Mouse (Mus musculus): ENCODE measurements at regions not wholly inside any gene's neighbourhood (a gene's known extent, or its start where the extent isn't known, plus 50 kb on each side); places are given as distances from the start of the nearest gene placed in this dataset.

GRCm38 (mm10) chr4:31455466-31455865, 508.4 kb upstream of the Map3k7 start:
- no peaks in the 10 kb centered on the region for H3K36me3 ChIP-seq (ENCODE audit: control insufficient read depth, insufficient read depth, low read length)
- H3K27me3 ChIP-seq (ENCODE audit: control insufficient read depth, insufficient read depth, low read length) = no peaks in the 10 kb centered on the region
- no peak for DNase-seq (ENCODE audit: low spot score)
- H3K4me3 ChIP-seq (replicated peaks; ENCODE audit: low read length) = no peak overlapping the region
- H3K9ac ChIP-seq (ENCODE audit: low read depth, low read length, severe bottlenecking) = no peak overlapping the region
- H3K4me1 ChIP-seq (ENCODE audit: control insufficient read depth, insufficient read depth, low read length) = no peaks in the 10 kb centered on the region
- ATAC-seq (ENCODE audit: low FRiP score, low read depth) = no peak
- no peak overlapping the region for H3K27ac ChIP-seq (replicated peaks; ENCODE audit: low read depth, low read length)
- no peak overlapping the region for H3K4me2 ChIP-seq (replicated peaks; ENCODE audit: low read depth, low read length, severe bottlenecking)
- H3K9me3 ChIP-seq (ENCODE audit: control insufficient read depth, low read length) = no peaks in the 10 kb centered on the region
- TF ChIP-seq POLR2A (IDR thresholded peaks at IDR 0.05; ENCODE audit: borderline replicate concordance, extremely low read depth, insufficient read depth, insufficient read length) = no peak
- WGBS = 72% methylated on average over 4 of the region's 4 CpGs

DNA sequence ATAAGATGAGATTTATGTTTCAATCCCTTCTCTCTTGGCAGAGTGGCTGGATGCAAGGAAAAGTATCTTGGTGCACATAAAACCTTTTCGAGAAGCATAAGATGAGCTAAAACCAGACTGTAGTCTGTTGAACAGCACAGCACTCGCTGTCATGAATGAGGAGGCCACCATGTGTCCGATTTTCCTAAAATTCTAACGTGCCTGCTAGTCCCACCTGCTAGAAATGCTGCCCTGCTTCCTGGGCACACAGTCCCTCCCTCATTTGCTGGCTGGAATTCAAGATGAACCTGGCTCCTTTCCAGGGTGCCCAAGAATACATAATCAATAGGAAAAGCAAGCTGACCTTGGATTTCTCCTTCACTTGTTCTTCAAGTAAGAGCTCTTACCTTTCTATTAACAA, 501.4 kb upstream of the Map3k7 start:
- no peaks in the 10 kb centered on the region for H3K27me3 ChIP-seq (ENCODE audit: control insufficient read depth, insufficient read depth, low read length)
- no peak overlapping the region for H3K4me3 ChIP-seq (replicated peaks; ENCODE audit: low read length)
- no peaks in the 10 kb centered on the region for H3K4me1 ChIP-seq (ENCODE audit: control insufficient read depth, insufficient read depth, low read length)
- TF ChIP-seq POLR2A (IDR thresholded peaks at IDR 0.05; ENCODE audit: borderline replicate concordance, extremely low read depth, insufficient read depth, insufficient read length) = no peak
- no peak overlapping the region for H3K27ac ChIP-seq (replicated peaks; ENCODE audit: low read depth, low read length)
- 69% methylated on average over 4 of the region's 4 CpGs for WGBS
- H3K9ac ChIP-seq (ENCODE audit: low read depth, low read length, severe bottlenecking) = no peak overlapping the region
- no peak overlapping the region for H3K4me2 ChIP-seq (replicated peaks; ENCODE audit: low read depth, low read length, severe bottlenecking)
- no peaks in the 10 kb centered on the region for H3K9me3 ChIP-seq (ENCODE audit: control insufficient read depth, low read length)
- ATAC-seq (ENCODE audit: low FRiP score, low read depth) = no peak
- no peak for DNase-seq (ENCODE audit: low spot score)
- no peaks in the 10 kb centered on the region for H3K36me3 ChIP-seq (ENCODE audit: control insufficient read depth, insufficient read depth, low read length)

DNA sequence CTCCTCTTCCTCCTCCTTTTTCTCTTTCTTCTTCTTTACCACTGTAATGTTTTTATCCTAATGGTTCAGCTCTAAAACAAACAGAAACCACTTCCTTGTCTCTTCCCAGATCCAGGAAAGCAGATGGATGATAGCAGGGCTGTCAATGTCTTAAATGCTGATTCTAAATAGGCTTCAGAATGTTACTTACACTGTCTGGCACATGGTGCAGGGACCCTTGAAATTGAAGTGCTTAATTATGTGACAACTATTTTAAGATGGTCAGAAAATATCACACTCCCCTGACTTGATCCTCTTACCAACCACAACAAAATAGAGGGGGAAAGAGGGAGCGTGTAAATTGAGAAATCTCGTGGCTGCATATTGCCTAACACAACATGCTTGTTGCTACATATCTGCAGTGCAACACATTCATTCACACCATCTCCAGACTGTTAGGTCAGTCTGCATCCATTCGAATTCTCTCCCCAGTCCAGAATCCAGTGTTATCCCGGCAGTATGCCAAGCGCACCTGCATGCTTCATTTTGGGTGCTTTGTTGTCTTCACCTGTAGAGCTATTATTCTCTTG, 500.7 kb upstream of the Map3k7 start:
- TF ChIP-seq POLR2A (IDR thresholded peaks at IDR 0.05; ENCODE audit: borderline replicate concordance, extremely low read depth, insufficient read depth, insufficient read length) = no peak
- no peak overlapping the region for H3K27ac ChIP-seq (replicated peaks; ENCODE audit: low read depth, low read length)
- H3K4me1 ChIP-seq (ENCODE audit: control insufficient read depth, insufficient read depth, low read length) = no peaks in the 10 kb centered on the region
- DNase-seq (ENCODE audit: low spot score) = no peak
- H3K9ac ChIP-seq (ENCODE audit: low read depth, low read length, severe bottlenecking) = no peak overlapping the region
- 87% methylated on average over 5 of the region's 5 CpGs for WGBS
- ATAC-seq (ENCODE audit: low FRiP score, low read depth) = no peak
- H3K36me3 ChIP-seq (ENCODE audit: control insufficient read depth, insufficient read depth, low read length) = no peaks in the 10 kb centered on the region
- no peaks in the 10 kb centered on the region for H3K9me3 ChIP-seq (ENCODE audit: control insufficient read depth, low read length)
- no peaks in the 10 kb centered on the region for H3K27me3 ChIP-seq (ENCODE audit: control insufficient read depth, insufficient read depth, low read length)
- no peak overlapping the region for H3K4me3 ChIP-seq (replicated peaks; ENCODE audit: low read length)
- H3K4me2 ChIP-seq (replicated peaks; ENCODE audit: low read depth, low read length, severe bottlenecking) = no peak overlapping the region

- Histone ChIP-seq H3K27ac (replicated peaks; ENCODE audit: low read depth, low read length) (no peak overlapping the region), H3K27me3 (ENCODE audit: control insufficient read depth, insufficient read depth, low read length) (no peaks in the 10 kb centered on the region), H3K9me3 (ENCODE audit: control insufficient read depth, low read length) (no peaks in the 10 kb centered on the region), H3K36me3 (ENCODE audit: control insufficient read depth, insufficient read depth, low read length) (no peaks in the 10 kb centered on the region), H3K4me2 (replicated peaks; ENCODE audit: low read depth, low read length, severe bottlenecking) (no peak overlapping the region), H3K4me3 (replicated peaks; ENCODE audit: low read length) (no peak overlapping the region), H3K4me1 (ENCODE audit: control insufficient read depth, insufficient read depth, low read length) (no peaks in the 10 kb centered on the region), H3K9ac (ENCODE audit: low read depth, low read length, severe bottlenecking) (no peak overlapping the region)
- ATAC-seq (ENCODE audit: low FRiP score, low read depth) (no peak), DNase-seq (ENCODE audit: low spot score) (no peak)
- 78% methylated on average over 9 of the region's 9 CpGs for WGBS
- TF ChIP-seq POLR2A (IDR thresholded peaks at IDR 0.05; ENCODE audit: borderline replicate concordance, extremely low read depth, insufficient read depth, insufficient read length) = no peak
Measured at GRCm38 (mm10) chr4:31468306-31468705, 495.6 kb upstream of the Map3k7 start.

- TF ChIP-seq POLR2A (IDR thresholded peaks at IDR 0.05; ENCODE audit: borderline replicate concordance, extremely low read depth, insufficient read depth, insufficient read length) = no peak
- Histone ChIP-seq H3K27me3 (ENCODE audit: control insufficient read depth, insufficient read depth, low read length) (no peaks in the 10 kb centered on the region), H3K27ac (replicated peaks; ENCODE audit: low read depth, low read length) (no peak overlapping the region), H3K9me3 (ENCODE audit: control insufficient read depth, low read length) (no peaks in the 10 kb centered on the region), H3K4me3 (replicated peaks; ENCODE audit: low read length) (no peak overlapping the region), H3K36me3 (ENCODE audit: control insufficient read depth, insufficient read depth, low read length) (no peaks in the 10 kb centered on the region), H3K9ac (ENCODE audit: low read depth, low read length, severe bottlenecking) (no peak overlapping the region), H3K4me1 (ENCODE audit: control insufficient read depth, insufficient read depth, low read length) (no peaks in the 10 kb centered on the region), H3K4me2 (replicated peaks; ENCODE audit: low read depth, low read length, severe bottlenecking) (no peak overlapping the region)
- WGBS = 80% methylated on average over 4 of the region's 4 CpGs
- DNase-seq (ENCODE audit: low spot score) = no peak
- ATAC-seq (ENCODE audit: low FRiP score, low read depth) = no peak
Measured at GRCm38 (mm10) chr4:31469803-31470202, 494.1 kb upstream of the Map3k7 start.

DNA sequence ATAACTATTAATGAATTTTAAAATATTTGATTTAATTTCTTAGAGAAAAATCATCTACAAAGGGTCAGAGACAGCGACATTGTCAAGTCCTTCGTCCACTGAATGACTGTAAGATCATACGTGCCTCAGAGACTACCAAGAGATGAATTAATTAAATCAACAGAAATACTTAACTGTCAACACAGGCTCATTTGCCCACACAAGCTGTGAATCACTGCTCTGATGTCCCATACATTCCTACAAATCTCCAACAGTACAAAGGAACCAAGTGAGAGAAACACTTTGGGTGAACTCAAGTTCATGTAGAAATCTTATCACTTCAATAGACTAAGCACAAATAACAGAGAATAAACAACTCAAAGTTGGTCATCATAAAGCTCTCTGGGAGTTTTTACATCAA, 471.4 kb upstream of the Map3k7 start:
- Histone ChIP-seq H3K27me3 (ENCODE audit: control insufficient read depth, insufficient read depth, low read length) (no peaks in the 10 kb centered on the region), H3K9me3 (ENCODE audit: control insufficient read depth, low read length) (no peaks in the 10 kb centered on the region), H3K4me1 (ENCODE audit: control insufficient read depth, insufficient read depth, low read length) (no peaks in the 10 kb centered on the region), H3K4me2 (replicated peaks; ENCODE audit: low read depth, low read length, severe bottlenecking) (no peak overlapping the region), H3K4me3 (replicated peaks; ENCODE audit: low read length) (no peak overlapping the region), H3K36me3 (ENCODE audit: control insufficient read depth, insufficient read depth, low read length) (no peaks in the 10 kb centered on the region), H3K27ac (replicated peaks; ENCODE audit: low read depth, low read length) (no peak overlapping the region), H3K9ac (ENCODE audit: low read depth, low read length, severe bottlenecking) (no peak overlapping the region)
- no peak for DNase-seq (ENCODE audit: low spot score)
- TF ChIP-seq POLR2A (IDR thresholded peaks at IDR 0.05; ENCODE audit: borderline replicate concordance, extremely low read depth, insufficient read depth, insufficient read length) = no peak
- WGBS = 87% methylated on average over 3 of the region's 3 CpGs
- no peak for ATAC-seq (ENCODE audit: low FRiP score, low read depth)
